Mouse (Mus musculus) kidney, postnatal 36 days (tissue): ENCODE data around the gene Gnaz.
A peak's percentile ranks its signal among the peaks of the same experiment; 100 is the strongest.

Source experiments
- DNase-seq, 2 experiments: peaks; one replicate each; pipeline ENCODE4 v3.0.0; 2021 to 2022; ENCODE audit warnings: mixed read lengths in 2 of 2

Gene Gnaz

DNA sequence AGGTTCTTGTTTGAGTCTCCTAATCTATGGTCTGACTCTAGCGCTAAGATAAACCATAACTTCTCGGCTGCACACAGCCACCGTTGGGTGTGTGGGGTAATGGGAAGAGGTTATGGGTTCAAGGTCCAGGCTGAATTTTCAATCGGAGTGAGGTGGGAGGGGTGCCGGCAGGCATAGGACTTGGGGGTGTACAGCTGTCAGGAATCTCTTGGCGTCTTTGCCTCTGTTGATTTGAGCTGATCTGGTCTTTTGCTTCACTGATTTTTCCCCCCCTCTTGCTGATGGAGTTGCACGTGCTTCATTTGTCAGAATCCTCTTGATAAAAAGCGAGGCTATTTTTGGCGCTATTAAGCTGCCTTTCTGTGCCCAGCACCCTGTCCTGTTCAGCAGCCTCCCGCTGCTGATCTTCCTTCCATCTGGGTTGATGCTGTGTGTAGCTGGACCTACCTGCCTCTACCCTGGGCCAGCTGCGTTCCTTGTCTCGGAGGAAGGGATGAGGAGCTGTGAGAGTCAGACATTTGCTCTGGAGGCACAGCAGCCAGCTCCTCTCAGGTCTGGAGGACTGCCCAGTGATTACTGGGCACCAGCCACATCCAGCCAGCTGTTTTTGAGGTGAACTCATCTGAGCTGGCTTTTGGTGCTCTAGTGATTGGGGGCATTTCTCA lies 96.5 kb downstream of the Gnaz start:
- DNase-seq = peak; percentile 34 to 36

DNA sequence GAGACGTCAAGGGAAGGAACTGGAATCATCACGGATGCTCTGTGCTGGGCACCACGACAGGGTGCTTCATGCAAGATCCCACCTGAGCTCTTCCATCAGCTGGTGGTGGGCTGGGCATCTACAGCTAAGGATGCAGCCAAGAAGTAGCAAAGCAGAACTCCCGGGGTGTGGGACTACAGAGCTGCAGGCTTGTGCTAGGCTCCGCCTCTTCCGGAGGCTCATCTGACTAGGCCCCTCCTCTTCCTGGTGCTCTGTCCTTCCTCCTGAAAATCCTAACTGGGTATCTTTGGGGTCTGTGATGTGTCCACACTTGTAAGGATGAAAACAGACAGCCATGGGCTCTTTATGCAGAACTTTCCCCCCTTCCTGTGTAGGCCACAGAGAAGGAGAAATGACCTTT lies 98.7 kb downstream of the Gnaz start:
- DNase-seq = no peak
